Mouse (Mus musculus) spleen, adult 2 months (tissue): ENCODE results near the gene Efcc1.

Experiments
- CTCF ChIP-seq: fragments of 200-500 bp; IDR thresholded peaks from 2 replicates; pipeline ENCODE4 v1.5.1; 2011; ENCODE audit warnings: mild to moderate bottlenecking, inconsistent platforms; ENCODE audit not compliant: insufficient read depth, insufficient read length, insufficient replicate concordance; ENCODE audit errors: extremely low read depth
- POLR2A ChIP-seq: fragments of 200-500 bp; IDR thresholded peaks from 2 replicates; pipeline ENCODE4 v1.6.1; 2011; ENCODE audit warnings: low read depth, low read length, inconsistent platforms

DNA sequence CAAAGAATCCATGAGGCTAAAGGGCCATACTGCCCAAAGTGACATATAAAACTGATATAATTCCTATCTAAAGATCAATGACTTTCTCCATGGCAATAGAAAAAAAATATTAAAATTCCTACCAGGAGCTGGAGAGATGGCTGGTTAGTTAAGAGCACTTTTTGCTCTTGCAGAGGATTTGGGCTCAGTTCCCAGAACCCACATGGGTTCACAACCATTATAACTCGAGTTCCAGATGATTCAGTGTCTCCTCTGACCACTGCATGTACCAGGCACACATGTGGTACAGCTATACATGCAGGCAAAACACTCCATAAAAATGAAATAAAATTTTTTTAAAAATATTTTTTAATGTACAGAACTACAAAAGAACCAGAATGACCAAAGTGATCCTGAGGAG is 43.8 kb downstream of the Efcc1 start:
- TF ChIP-seq POLR2A (no peak), CTCF (no peak)
